Mouse (Mus musculus) spleen, postnatal 10 days (tissue): Measurements from ENCODE around the gene Ryr3.
A peak's percentile ranks its signal among the peaks of the same experiment; 100 is the strongest.

Experiments
- DNase-seq, 2 experiments: peaks; one replicate each; pipeline ENCODE4 v3.0.0; 2021 to 2022; ENCODE audit warnings: low spot score in 2 of 2

The Ryr3 gene

GRCm38 (mm10) chr2:112910579-112910978 lies 306.3 kb downstream of the Ryr3 start:
- DNase-seq: no peak

- DNase-seq: no peak
Observed at GRCm38 (mm10) chr2:112909142-112909541, 307.8 kb downstream of the Ryr3 start.

DNA sequence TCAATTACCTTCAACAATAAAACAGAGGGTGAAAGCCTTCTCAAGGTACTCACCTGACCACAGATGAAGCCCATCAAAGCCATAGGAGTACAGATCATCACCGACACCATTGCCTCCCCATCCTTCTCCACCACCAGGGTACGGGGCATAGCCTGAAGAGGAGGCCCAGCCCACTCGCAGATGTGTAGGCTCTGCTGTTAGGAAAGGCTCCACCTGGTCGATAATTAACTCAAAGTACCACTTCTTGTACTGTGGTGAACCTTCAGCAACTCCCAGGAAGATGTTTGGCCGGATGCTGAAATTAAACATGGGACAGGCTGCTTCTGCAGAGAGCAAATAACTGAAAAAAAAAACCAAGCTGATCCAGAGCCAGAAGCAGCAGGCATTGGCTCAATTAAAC lies 316.1 kb downstream of the Ryr3 start:
- DNase-seq: no peak

GRCm38 (mm10) chr2:112884456-112885114 lies 332.3 kb downstream of the Ryr3 start:
- DNase-seq: no peak

DNA sequence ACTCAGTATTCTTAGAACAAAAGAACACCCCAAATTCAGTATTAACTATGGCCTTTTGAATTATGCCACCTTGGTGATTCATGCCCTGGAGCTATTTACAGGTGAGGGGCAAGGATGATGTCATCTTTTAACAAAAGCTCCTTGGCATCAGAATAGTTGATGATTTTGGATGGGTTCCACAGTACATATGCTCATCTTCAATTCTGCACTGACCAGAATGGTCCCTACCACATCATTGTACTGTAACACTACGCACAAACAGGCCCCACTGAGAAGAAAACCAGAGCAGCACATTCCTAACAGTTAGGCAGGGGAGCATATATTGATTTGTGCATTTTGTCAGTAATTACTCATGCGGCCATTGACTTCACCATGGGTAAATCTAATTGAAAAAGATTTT lies 335.1 kb downstream of the Ryr3 start:
- DNase-seq: no peak

- DNase-seq: no peak
Observed at GRCm38 (mm10) chr2:112881376-112881775, 335.5 kb downstream of the Ryr3 start.

- DNase-seq: no peak
Observed at GRCm38 (mm10) chr2:112877404-112877803, 339.5 kb downstream of the Ryr3 start.

DNA sequence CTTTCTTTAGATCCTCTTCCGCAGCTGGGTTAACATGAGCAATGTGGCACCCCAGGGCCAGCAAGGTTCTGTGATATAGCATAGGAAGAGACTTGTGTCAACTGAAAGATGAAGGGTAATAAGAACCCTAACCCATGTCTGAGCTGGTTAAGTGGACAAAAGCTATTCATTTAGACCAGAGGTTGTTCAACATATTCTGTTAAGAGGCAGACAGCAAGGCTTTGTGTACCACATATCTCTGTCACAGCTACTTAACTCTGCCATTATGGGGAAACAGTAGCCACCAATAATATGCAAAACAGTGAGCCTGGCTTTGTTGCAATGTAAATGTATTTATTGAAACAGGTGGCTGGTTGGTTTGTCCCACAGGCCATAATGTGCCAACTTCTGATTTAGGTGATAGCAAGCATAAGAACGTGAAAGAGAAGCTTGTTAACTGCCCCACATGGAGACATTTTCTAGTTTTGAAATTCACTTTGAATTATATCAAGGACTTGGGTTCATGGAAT lies 350.8 kb downstream of the Ryr3 start:
- DNase-seq: no peak

- no peak for DNase-seq
Observed at GRCm38 (mm10) chr2:112861792-112862191, 355.1 kb downstream of the Ryr3 start.

DNA sequence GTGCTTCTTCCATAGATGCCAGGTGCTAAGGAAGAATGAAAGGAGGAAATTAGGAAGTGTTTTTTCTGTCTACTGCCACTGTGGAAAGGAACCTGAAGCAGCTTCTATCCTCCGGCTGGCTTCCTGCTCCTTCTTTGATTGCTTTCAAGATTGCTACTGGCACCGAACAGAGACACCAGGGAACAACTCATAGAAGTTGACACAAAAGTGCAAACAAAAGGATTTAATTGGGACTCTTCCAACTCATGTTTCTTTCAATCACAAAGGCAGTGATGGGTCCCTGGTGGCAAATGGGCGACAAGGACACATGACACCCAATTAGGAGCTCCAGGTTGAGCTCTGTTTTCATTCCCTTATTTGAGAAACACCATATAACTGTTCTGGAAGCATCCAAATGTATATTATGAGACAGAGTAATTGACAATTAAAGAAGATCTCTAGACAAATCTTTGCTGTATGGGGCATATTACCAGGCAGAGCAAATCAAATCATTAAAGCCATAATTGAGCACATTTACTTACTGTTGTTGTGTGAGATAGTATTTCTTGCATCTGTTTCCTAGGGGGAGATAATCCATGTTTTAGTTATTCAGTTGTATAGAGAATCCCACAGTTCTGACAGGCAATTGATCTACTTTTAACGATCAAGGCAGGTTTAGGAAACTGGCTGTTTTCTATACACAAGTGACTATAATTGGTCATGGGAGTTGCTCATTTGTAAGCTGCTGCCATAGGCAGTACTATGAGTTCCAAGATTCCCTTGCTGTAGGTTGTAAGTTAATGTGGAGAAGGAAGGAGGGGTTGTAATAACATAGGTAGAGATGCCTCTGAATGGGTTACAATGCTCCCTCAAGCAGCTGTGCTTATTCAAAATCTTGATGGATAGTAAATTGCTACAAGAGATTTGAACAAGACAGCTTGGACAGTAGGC lies 371.0 kb downstream of the Ryr3 start:
- no peak for DNase-seq

DNA sequence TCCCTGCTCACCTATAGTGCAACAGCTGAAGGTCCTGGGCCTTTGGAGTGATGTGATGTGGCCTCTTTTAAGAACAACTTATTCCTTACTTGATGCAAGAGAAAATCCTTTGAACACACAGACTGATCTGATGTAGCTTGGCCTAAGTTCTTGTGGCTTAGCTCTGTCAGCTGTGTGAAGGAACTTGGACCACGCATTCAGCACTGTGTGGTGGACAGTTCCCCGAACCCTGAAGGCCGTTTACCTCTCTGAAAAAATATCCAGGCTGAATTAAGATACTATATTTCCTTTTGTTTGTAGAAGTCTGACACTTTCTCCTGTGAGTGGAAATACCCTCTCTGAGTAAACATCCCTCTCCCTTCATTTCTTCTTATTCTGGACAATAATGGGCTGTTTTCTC lies 374.0 kb downstream of the Ryr3 start:
- no peak for DNase-seq

GRCm38 (mm10) chr2:112831423-112832305 lies 385.2 kb downstream of the Ryr3 start:
- no peak for DNase-seq

DNA sequence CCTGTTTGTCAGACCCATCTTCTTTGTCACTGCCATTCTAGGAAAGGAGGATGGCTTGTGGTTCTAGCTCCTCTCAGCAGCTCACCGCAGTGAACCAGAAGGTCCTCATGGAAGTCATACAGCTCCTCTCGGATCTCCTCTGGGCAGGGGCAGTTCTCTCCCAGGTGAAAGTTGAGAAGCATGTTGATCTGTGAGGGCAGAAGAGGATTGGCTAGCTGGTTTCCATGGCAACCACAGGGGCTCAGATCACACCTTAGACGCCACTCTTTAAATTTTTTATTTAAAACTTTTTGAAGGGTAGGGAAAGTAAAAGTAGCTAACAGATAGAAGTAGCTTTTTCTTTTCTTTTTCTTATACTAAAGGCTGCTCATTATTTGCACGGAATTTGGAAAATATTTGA lies 390.3 kb downstream of the Ryr3 start:
- DNase-seq: no peak

DNA sequence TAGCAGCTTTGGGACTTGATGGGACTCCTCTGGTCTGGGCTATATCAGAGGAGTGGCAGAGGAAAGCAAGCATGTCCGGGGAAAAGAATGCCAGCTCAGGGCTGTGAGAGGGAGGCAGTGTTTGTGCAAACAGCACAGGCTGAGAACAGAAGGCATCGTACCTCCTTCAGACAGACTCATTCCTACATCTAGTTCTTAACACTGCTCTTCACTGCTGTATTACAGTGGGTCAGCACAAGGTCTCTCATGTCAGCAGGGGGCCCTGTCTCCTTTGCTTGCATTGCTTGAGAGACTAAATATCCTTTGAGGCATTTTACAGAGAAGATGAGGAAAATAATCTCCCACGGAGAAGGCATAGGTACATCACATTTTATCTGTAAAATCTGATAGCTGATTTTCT lies 394.2 kb downstream of the Ryr3 start:
- no peak for DNase-seq

- DNase-seq: no peak
Observed at GRCm38 (mm10) chr2:112819059-112819458, 397.8 kb downstream of the Ryr3 start.

- no peak for DNase-seq
Observed at GRCm38 (mm10) chr2:112816976-112817375, 399.9 kb downstream of the Ryr3 start.

- no peak for DNase-seq
Observed at GRCm38 (mm10) chr2:112815960-112816359, 400.9 kb downstream of the Ryr3 start.

DNA sequence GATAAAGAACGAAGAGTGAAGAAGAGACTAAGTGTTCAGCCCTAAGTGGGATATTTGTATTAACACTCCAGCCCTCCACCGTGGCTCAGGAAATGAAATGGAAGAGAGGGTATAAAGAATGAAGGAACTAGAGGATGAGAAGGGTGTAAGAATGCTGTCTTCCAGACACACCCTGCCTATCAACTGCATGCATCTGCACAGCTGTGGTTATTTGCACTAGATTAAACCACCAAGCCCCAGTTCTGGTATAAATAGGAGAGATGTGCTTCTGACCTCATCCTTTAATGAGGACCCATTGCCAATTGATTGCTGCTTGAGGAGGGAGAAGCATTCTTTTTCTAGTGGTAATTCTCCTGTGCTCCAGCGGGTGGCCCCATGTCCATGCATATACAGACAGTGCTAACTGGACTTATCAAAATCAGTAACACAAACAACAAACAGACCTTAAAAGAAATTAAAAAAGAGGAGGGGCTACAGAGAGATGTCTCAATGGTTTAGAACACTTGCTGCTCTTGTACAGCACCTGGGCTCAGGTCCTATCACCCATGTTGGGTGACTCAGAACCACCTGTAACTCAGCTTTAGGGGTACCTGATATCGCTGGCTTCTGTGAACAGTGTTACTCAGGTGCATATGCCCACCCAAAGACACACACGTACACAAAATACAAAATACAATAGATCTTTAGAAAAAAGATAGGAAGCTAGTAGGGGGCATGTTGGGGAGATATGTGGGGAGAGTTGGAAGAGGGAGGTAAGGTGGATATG lies 404.1 kb downstream of the Ryr3 start:
- no peak for DNase-seq

GRCm38 (mm10) chr2:112806015-112806414 lies 410.9 kb downstream of the Ryr3 start:
- DNase-seq: no peak

DNA sequence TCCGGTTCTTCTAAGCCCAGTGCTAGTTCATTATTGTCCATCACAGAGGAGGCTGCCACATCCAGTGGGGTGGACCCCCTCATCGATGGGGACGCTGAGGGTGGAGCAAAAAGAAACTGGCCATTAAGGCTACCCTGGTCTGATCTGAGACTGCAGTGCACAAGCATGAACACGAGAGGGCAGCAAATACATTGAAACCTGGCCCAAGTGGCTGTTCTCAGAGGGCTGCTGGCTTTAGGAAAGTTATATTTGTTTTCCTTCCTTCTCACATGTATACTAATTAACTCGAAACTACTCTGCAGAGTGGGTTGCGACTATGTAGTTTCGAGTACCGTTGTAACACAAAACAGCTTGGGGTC lies 416.9 kb downstream of the Ryr3 start:
- DNase-seq: peak; percentile 6 to 39

DNA sequence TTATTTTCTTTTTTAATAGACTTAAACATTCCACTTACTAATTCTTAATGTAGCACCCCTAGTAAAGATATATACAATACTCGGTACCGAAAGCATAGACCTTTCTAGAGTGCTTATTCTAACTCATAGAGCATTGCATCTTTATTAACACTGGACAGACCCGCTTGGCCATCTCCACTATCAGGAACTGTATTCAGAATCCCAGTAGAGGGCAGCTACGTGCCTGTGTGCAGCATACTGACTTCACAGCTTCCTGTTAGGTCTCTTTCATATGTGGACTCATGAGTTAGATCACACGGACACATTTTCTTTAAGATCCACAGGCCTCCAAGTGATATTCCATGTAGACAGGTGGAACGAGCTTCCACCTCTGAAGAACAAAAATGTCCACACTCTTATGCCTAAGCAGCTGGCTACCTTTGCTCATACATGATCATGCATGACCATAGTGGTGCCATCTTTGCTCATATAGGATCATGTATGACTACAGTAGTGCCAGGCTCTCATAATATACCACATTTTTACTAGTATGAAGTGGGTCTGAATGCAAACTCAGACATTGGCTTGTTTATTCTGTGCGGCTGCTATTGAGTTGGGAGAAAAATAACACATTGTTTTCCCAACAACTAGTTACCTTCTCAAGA lies 417.4 kb downstream of the Ryr3 start:
- no peak for DNase-seq
